Mouse (Mus musculus): ENCODE results near the gene Akap13.

DNA sequence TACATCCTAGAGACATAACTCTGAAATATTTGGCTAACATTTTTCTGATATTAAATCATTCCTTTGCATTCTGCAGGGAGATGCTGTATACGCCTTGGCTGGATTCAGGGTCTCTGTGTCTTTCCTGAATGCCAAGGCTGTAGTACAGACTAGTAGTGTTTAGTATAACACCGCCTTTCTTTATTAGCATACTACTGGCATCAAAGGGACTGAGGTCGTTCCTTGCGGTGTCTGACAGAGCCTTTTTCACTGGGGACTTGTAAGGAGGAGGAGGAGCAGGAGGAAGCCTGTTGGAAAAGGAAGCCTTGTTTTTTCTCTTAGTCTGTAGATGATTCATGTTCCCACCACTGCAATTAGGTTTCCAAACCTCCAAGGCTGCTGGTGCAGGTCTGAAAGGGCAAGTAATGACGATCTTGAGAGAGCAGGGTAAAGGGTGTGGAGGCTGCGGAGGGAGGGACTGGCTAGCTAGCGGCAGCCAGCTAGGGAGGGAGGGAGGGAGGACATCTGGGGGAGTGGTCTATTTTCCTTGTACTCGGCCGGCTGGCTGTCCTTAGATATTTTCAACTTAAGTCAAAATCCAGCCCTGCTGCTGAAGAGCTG is 186.9 kb downstream of the Akap13 start:
- TF ChIP-seq POLR2A (IDR thresholded peaks at IDR 0.05; ENCODE audit: low read depth, low read length) (peak; percentile 67), CTCF (IDR thresholded peaks at IDR 0.05; ENCODE audit: borderline replicate concordance, insufficient read depth, low read length) (no peak)
